Mouse (Mus musculus) forebrain, postnatal 0 days (tissue): ENCODE data around the gene Cdc14b. TPM values are rescaled to one million over a fixed set of nuclear protein-coding genes. Genes with fewer than 3 reads are reported as not detected.

ENCODE experiments used
- ATAC-seq: fragments of 200-750 bp; cut with Nextera tagmentation; 2 replicates; pipeline ENCODE4 v1.8.0; 2017; ENCODE audit warnings: mild to moderate bottlenecking, moderate library complexity
- DNase-seq: peaks from one replicate; pipeline ENCODE4 v3.0.0-alpha.2; 2015
- H3K27ac ChIP-seq: fragments of 300-500 bp; sonication (generic); 2 replicates; pipeline ENCODE4 v1.5.1; 2014; ENCODE audit warnings: low read depth, mild to moderate bottlenecking, antibody characterized with exemption, low read length, moderate library complexity, mixed read lengths
- H3K27me3 ChIP-seq: fragments of 300-500 bp; sonication (generic); 2 replicates; pipeline ENCODE4 v1.6.1; 2014; ENCODE audit warnings: mild to moderate bottlenecking, low read length, mixed read lengths; ENCODE audit not compliant: insufficient read depth
- H3K36me3 ChIP-seq: fragments of 300-500 bp; sonication (generic); 2 replicates; pipeline ENCODE4 v1.6.1; 2014; ENCODE audit warnings: mild to moderate bottlenecking, moderate library complexity; ENCODE audit not compliant: insufficient read depth
- H3K4me1 ChIP-seq: fragments of 300-500 bp; sonication (generic); 2 replicates; pipeline ENCODE4 v1.6.1; 2014; ENCODE audit warnings: antibody characterized with exemption; ENCODE audit not compliant: insufficient read depth
- H3K4me2 ChIP-seq: fragments of 300-500 bp; sonication (generic); 2 replicates; pipeline ENCODE4 v1.6.1; 2014; ENCODE audit warnings: low read depth, mild to moderate bottlenecking, moderate library complexity
- H3K4me3 ChIP-seq: fragments of 300-500 bp; sonication (generic); 2 replicates; pipeline ENCODE4 v1.5.1; 2014; ENCODE audit warnings: low read depth, low read length, mixed read lengths
- H3K9ac ChIP-seq: fragments of 300-500 bp; sonication (generic); 2 replicates; pipeline ENCODE4 v1.6.1; 2014; ENCODE audit warnings: mild to moderate bottlenecking
- H3K9me3 ChIP-seq: fragments of 300-500 bp; sonication (generic); 2 replicates; pipeline ENCODE4 v1.6.1; 2016; ENCODE audit warnings: low read length
- CTCF ChIP-seq: sonication (generic); IDR thresholded peaks from 2 replicates; pipeline ENCODE4 v1.5.1; 2016; ENCODE audit warnings: antibody characterized with exemption, control low read depth, low read depth
- WGBS: fragments of 180-500 bp; shearing (Covaris S2); extraction: QIAGEN DNeasy Blood & Tissue Kit; methylation state at CpG from one replicate; pipeline ENCODE4 v1.1.7; 2014; 5-methylcytosine and 5-hydroxymethylcytosine counted together
- polyA plus RNA-seq: library from polyadenylated mRNA; unstranded; fragments of >200 nt; fragmentation: Nextera tagmentation; extraction: Ambion mirVana; gene quantifications from 2 replicates; pipeline ENCODE4 v1.2.1, GENCODE M21; 2015
- total RNA-seq: library from RNA; depleted of rRNA; stranded (reverse); fragments of >200 nt; gene quantifications from 2 replicates; pipeline ENCODE4 v1.2.3, GENCODE M21; 2014; rRNA removed

The Cdc14b gene
- total and polyA plus RNA-seq, 2 experiments from 2014 or later: 0.75 to 3.0 TPM

- peak; percentile 32 for TF ChIP-seq CTCF
- peak; percentile 54 for ATAC-seq
- DNase-seq: no peak
- H3K27me3 ChIP-seq: peaks cover 7% of the 10 kb centered on the region; the same call in 1 of the 2 replicates
- peak overlapping the region; percentile 82 for H3K4me3 ChIP-seq
- H3K36me3 ChIP-seq: no peaks in the 10 kb centered on the region
- peak overlapping the region; percentile 62 for H3K9ac ChIP-seq
- H3K9me3 ChIP-seq: no peaks in the 10 kb centered on the region
- peaks cover 3% of the 10 kb centered on the region; the same call in 1 of the 2 replicates for H3K4me1 ChIP-seq
- H3K27ac ChIP-seq: peak overlapping the region; percentile 62
- 2% methylated on average over 59 of the region's 61 CpGs for WGBS
- peak overlapping the region; percentile 89 for H3K4me2 ChIP-seq
These were observed 122.4 kb downstream of the Cdc14b start for GRCm38 (mm10) chr13:64152671-64153082.

- Histone ChIP-seq H3K9me3 (no peaks in the 10 kb centered on the region), H3K27me3 (peaks cover 7% of the 10 kb centered on the region; the same call in 1 of the 2 replicates), H3K27ac (peak overlapping the region; percentile 62), H3K4me1 (peaks cover 3% of the 10 kb centered on the region; the same call in 1 of the 2 replicates), H3K4me2 (peak overlapping the region; percentile 89), H3K36me3 (no peaks in the 10 kb centered on the region), H3K4me3 (peak overlapping the region; percentile 82), H3K9ac (peak overlapping the region; percentile 62)
- ATAC-seq (peak; percentile 4), DNase-seq (peak; percentile 73)
- WGBS: under 1% methylated on average over 35 of the region's 42 CpGs
- no peak for TF ChIP-seq CTCF
These were observed 122.8 kb downstream of the Cdc14b start for GRCm38 (mm10) chr13:64152241-64152669.

GRCm38 (mm10) chr13:64150121-64150520 is 125.0 kb downstream of the Cdc14b start:
- ATAC-seq (no peak), DNase-seq (no peak)
- Histone ChIP-seq H3K4me1 (peaks cover 3% of the 10 kb centered on the region; the same call in 1 of the 2 replicates), H3K9ac (no peak overlapping the region), H3K4me2 (no peak overlapping the region), H3K36me3 (no peaks in the 10 kb centered on the region), H3K9me3 (no peaks in the 10 kb centered on the region), H3K27me3 (0 out of 2 replicates have a peak, but pooled peaks cover 4% of the 10 kb centered on the region), H3K27ac (no peak overlapping the region), H3K4me3 (no peak overlapping the region)
- no peak for TF ChIP-seq CTCF
- 68% methylated on average over 5 of the region's 5 CpGs for WGBS

Other genes with a start within 250 kb of the Cdc14b start
- gene Hsd17b3, start 186.1 kb downstream of the Cdc14b start, total RNA-seq: not detected in 2 replicates
- gene Hsd17b3, start 186.1 kb downstream of the Cdc14b start, polyA plus RNA-seq: 0.18 TPM in 1 of 2 replicates, not detected in the other
- gene Slc35d2, start 145.9 kb downstream of the Cdc14b start, total RNA-seq: 1.4 and 2.6 TPM in 2 replicates
- 1.0 and 1.5 TPM in 2 replicates for gene Slc35d2, start 145.9 kb downstream of the Cdc14b start, polyA plus RNA-seq
- 6.3 and 9.1 TPM in 2 replicates for gene Zfp367, start 122.1 kb downstream of the Cdc14b start, total RNA-seq
- 3.1 and 4.1 TPM in 2 replicates for gene Zfp367, start 122.1 kb downstream of the Cdc14b start, polyA plus RNA-seq
- 34.3 and 37.7 TPM in 2 replicates for gene Habp4, start 113.5 kb downstream of the Cdc14b start, total RNA-seq
- gene Habp4, start 113.5 kb downstream of the Cdc14b start, polyA plus RNA-seq: 34.2 and 41.1 TPM in 2 replicates
- 9.8 and 13.5 TPM in 2 replicates for gene Aaed1, start 37.4 kb upstream of the Cdc14b start, total RNA-seq
- 7.2 and 9.1 TPM in 2 replicates for gene Aaed1, start 37.4 kb upstream of the Cdc14b start, polyA plus RNA-seq
- 138 and 149 TPM in 2 replicates for gene Ctsl, start 95.6 kb upstream of the Cdc14b start, total RNA-seq
- gene Ctsl, start 95.6 kb upstream of the Cdc14b start, polyA plus RNA-seq: 161 and 182 TPM in 2 replicates
- 29.2 and 38.5 TPM in 2 replicates for gene Cdk20, start 157.0 kb upstream of the Cdc14b start, total RNA-seq
- 21.6 and 26.4 TPM in 2 replicates for gene Cdk20, start 157.0 kb upstream of the Cdc14b start, polyA plus RNA-seq
- gene Fam240b, start 222.5 kb upstream of the Cdc14b start, total RNA-seq: not detected in 2 replicates
- not detected in 2 replicates for gene Fam240b, start 222.5 kb upstream of the Cdc14b start, polyA plus RNA-seq